18 mouse cellular contexts compared by ENCODE assay signal in the genomic region with DNA sequence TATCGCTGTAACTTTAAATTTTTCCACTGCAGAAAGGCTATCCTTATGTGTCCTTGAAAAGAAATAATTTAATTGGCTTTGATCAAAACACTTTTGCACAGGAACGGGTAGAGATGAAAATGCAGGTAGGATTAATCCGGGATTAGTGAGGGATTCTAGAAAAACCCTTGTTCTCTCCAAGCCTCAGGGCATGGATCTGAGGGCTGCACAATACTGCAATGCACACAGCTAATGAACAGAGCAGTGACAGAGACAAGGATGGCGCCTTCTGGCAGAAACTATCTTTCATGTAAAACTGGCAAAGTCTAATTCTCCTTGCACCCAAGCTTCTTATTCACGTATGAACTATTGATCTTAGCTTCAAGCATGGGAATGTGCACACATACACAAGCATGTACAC.
"Had no signal": no experiment of that assay in that cellular context is flagged by ENCODE, and none has a peak within 500 bp of the region (broad histone marks: within the 10 kb centered on the region; RNA-seq: fewer than 3 reads in every experiment).

No protein-coding gene starts in this region.

- H3K27ac ChIP-seq: liver, embryonic 13.5 days; liver, embryonic 15.5 days; lung, embryonic 15.5 days; macrophage; neural tube, embryonic 12.5 days; stomach, embryonic 15.5 days; stomach, postnatal 0 days had no signal

- H3K27me3 ChIP-seq: liver, embryonic 13.5 days; liver, embryonic 15.5 days; lung, embryonic 15.5 days; megakaryocyte, embryonic 14.5 days; neural tube, embryonic 12.5 days; stomach, embryonic 15.5 days had no signal

- H3K36me3 ChIP-seq: liver, embryonic 13.5 days; liver, embryonic 15.5 days; lung, embryonic 15.5 days; neural tube, embryonic 12.5 days; stomach, embryonic 15.5 days had no signal

- H3K9ac ChIP-seq: liver, embryonic 13.5 days; liver, embryonic 15.5 days; liver, postnatal 0 days; lung, embryonic 15.5 days; neural tube, embryonic 12.5 days; stomach, embryonic 15.5 days had no signal

- H3K4me3 ChIP-seq: liver, embryonic 13.5 days; liver, embryonic 15.5 days; lung, embryonic 15.5 days; megakaryocyte, embryonic 14.5 days; neural tube, embryonic 12.5 days; stomach, embryonic 15.5 days had no signal

- H3K9me3 ChIP-seq: liver, embryonic 13.5 days; liver, embryonic 15.5 days; lung, embryonic 15.5 days; megakaryocyte, embryonic 14.5 days; neural tube, embryonic 12.5 days; stomach, embryonic 15.5 days had no signal

- H3K4me2 ChIP-seq: liver, embryonic 11.5 days; liver, embryonic 13.5 days; liver, embryonic 15.5 days; lung, embryonic 15.5 days; neural tube, embryonic 12.5 days; stomach, embryonic 15.5 days had no signal

- DNase-seq: liver, embryonic 13.5 days; liver, postnatal 0 days; lung, adult 2 months; lung, postnatal 14 days; lung, postnatal 36 days; right cerebral cortex, postnatal 14 days; thymus, adult 2 months; thymus, postnatal 25 days; thymus, postnatal 4 days had no signal

- H3K4me1 ChIP-seq: liver, embryonic 13.5 days; liver, embryonic 15.5 days; lung, embryonic 15.5 days; megakaryocyte, embryonic 14.5 days; neural tube, embryonic 12.5 days; stomach, embryonic 15.5 days had no signal

- ATAC-seq: liver, postnatal 0 days; lung, postnatal 0 days had no signal
